Mouse (Mus musculus) hindlimb bud, embryonic 11.5 days (tissue): ENCODE measurements at regions not wholly inside any gene's neighbourhood (a gene's known extent, or its start where the extent isn't known, plus 50 kb on each side); places are given as distances from the start of the nearest gene placed in this dataset.
"Not testable (repeated sequence)": the region's sequence is repeated elsewhere in the genome, so short reads cannot be mapped to it uniquely, and the experiment has no call there.

Experiments
- DNase-seq: peaks from one replicate; pipeline ENCODE4 v3.0.0-alpha.2; 2012; ENCODE audit warnings: low read depth, low spot score; ENCODE audit errors: extremely low spot score

- DNase-seq, result not testable (repeated sequence)
Measured at GRCm38 (mm10) chr7:60622271-60623249, 482.5 kb upstream of the Snrpn start.

GRCm38 (mm10) chr7:60617070-60617674 is 477.2 kb upstream of the Snrpn start:
- DNase-seq, result peak; percentile 8
